Mouse (Mus musculus) stomach, postnatal 0 days (tissue): ENCODE data around the gene Gm7792. TPM values are rescaled to one million over a fixed set of nuclear protein-coding genes. Genes with fewer than 3 reads are reported as not detected.
"Not testable (repeated sequence)": the region's sequence is repeated elsewhere in the genome, so short reads cannot be mapped to it uniquely, and the experiment has no call there.

Experiments used
- ATAC-seq: fragments of 200-750 bp; cut with Nextera tagmentation; 2 replicates; pipeline ENCODE4 v1.8.0; 2017; ENCODE audit not compliant: low FRiP score, low TSS enrichment
- DNase-seq: peaks from one replicate; pipeline ENCODE4 v3.0.0-alpha.2; 2016; ENCODE audit warnings: low spot score
- H3K27ac ChIP-seq: fragments of 300-500 bp; sonication (generic); replicated peaks from 2 replicates; pipeline ENCODE4 v1.5.1; 2014; ENCODE audit warnings: mild to moderate bottlenecking, control low read depth
- H3K27me3 ChIP-seq: fragments of 300-500 bp; sonication (generic); 2 replicates; pipeline ENCODE4 v1.6.1; 2014; ENCODE audit warnings: low read length; ENCODE audit not compliant: control insufficient read depth, insufficient read depth
- H3K36me3 ChIP-seq: fragments of 300-500 bp; sonication (generic); 2 replicates; pipeline ENCODE4 v1.6.1; 2014; ENCODE audit warnings: low read length, mixed read lengths; ENCODE audit not compliant: control insufficient read depth, insufficient read depth
- H3K4me1 ChIP-seq: fragments of 300-500 bp; sonication (generic); replicated peaks from 2 replicates; pipeline ENCODE4 v1.6.1; 2014; ENCODE audit warnings: antibody characterized with exemption; ENCODE audit not compliant: control insufficient read depth, insufficient read depth
- H3K4me2 ChIP-seq: fragments of 300-500 bp; sonication (generic); replicated peaks from 2 replicates; pipeline ENCODE4 v1.6.1; 2014; ENCODE audit warnings: low read depth, mild to moderate bottlenecking, control low read depth, moderate library complexity
- H3K4me3 ChIP-seq: fragments of 300-500 bp; sonication (generic); 2 replicates; pipeline ENCODE4 v1.5.1; 2014; ENCODE audit warnings: low read depth, low read length, control low read depth
- H3K9ac ChIP-seq: fragments of 300-500 bp; sonication (generic); 2 replicates; pipeline ENCODE4 v1.6.1; 2014; ENCODE audit warnings: mild to moderate bottlenecking, low read length, control low read depth, mixed read lengths
- H3K9me3 ChIP-seq: fragments of 300-500 bp; sonication (generic); 2 replicates; pipeline ENCODE4 v1.6.1; 2016; ENCODE audit warnings: low read length; ENCODE audit not compliant: control insufficient read depth
- WGBS: fragments of 180-500 bp; shearing (Covaris S2); extraction: QIAGEN DNeasy Blood & Tissue Kit; methylation state at CpG from one replicate; pipeline ENCODE4 v1.1.7; 2014; 5-methylcytosine and 5-hydroxymethylcytosine counted together
- polyA plus RNA-seq: library from polyadenylated mRNA; unstranded; fragments of >200 nt; fragmentation: Nextera tagmentation; extraction: Ambion mirVana; gene quantifications from 2 replicates; pipeline ENCODE4 v1.2.1, GENCODE M21; 2015

The Gm7792 gene
- not detected in 2 replicates for polyA plus RNA-seq

- 60% methylated on average over 1 of the region's 2 CpGs for WGBS
- not testable (repeated sequence) for H3K27me3 ChIP-seq, H3K4me2 ChIP-seq, ATAC-seq, H3K4me3 ChIP-seq, H3K9ac ChIP-seq, H3K9me3 ChIP-seq, H3K4me1 ChIP-seq, H3K27ac ChIP-seq, DNase-seq, H3K36me3 ChIP-seq
Measured at GRCm38 (mm10) chr5:93843476-93843875, at the start of gene Gm7792. Gm7792 (plus strand) TSS chr5:93843776.

Other genes with a start within 250 kb of the Gm7792 start
- not detected in 2 replicates for gene C87414, start 172.2 kb upstream of the Gm7792 start, polyA plus RNA-seq
- not detected in 2 replicates for gene Gm16429, start 85.3 kb downstream of the Gm7792 start, polyA plus RNA-seq
- gene BC061212, start 226.8 kb downstream of the Gm7792 start, polyA plus RNA-seq: not detected in 2 replicates
- not detected in 2 replicates for gene Gm6351, start 232.6 kb downstream of the Gm7792 start, polyA plus RNA-seq